Mouse (Mus musculus) gastrocnemius, adult 8-10 months (tissue): ENCODE results near the gene Rapgef3. TPM values are rescaled to one million over a fixed set of nuclear protein-coding genes. Genes with fewer than 3 reads are reported as not detected.

Experiments used
- DNase-seq, 2 experiments: peaks; one replicate each; pipeline ENCODE4 v3.0.0; 2022; ENCODE audit warnings: low spot score in 2 of 2
- total RNA-seq, 4 experiments: library from RNA; stranded (reverse); gene quantifications; 2 replicates each; pipeline ENCODE4 v1.2.4; 2022

Gene Rapgef3
- total RNA-seq, 4 experiments from 2014 or later, result 5.1 to 6.3 (median 5.5) TPM

DNA sequence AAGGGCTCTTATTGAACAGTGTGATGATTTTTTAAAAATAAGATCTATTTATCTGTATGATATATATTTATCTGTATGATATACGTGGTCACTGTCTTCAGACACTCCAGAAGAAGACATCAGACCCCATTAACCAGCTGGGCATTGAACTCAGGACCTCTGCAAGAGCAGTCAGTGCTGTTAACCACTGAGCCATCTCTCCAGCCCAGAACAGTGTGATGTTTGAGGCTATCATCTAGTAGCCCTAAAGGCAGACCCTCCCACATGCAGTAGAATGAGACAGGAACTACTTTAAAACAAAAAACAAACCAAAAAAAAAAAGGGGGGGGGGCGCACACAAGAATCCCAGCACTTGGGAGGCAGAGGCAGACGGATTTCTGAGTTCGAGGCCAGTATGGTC, 20.3 kb downstream of the Rapgef3 start:
- DNase-seq, result no peak

DNA sequence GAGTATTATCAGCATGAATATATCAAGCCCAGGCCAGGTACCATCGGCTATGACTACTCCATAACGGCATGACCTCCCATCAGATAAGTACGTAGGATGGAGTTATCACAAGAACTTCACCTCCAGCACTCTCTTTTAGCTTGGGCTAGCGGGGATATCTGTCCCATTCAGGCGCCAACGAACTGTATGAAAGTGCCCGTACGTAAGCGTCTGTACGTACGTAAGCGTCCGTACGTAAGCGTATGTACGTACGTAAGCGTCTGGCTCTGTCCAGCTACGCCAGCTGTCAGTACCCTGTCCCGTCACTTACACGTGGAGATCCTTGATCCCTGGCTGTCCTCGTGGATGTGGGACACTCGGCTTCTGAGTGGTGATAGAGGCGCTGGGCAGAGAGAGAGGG, 21.0 kb downstream of the Rapgef3 start:
- no peak for DNase-seq

DNA sequence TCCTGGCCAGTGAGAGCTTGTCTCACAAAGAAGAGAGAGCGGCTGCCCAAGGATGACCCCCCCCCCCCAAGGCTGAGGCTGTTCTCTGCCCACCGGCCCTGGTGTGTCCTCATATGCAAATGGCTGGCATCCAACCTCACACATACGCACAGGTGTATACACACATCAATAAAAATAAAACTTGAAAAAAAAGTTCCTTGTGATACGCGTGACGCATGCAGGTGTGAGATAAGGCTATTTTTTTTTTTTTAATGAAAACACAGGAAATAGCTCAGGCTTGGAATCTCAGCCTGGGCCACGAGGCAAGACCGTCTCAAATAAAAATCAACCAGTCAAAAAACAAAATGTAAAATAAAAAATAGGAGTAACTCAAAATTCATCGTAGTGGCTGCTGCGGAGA, 21.5 kb downstream of the Rapgef3 start:
- no peak for DNase-seq

DNA sequence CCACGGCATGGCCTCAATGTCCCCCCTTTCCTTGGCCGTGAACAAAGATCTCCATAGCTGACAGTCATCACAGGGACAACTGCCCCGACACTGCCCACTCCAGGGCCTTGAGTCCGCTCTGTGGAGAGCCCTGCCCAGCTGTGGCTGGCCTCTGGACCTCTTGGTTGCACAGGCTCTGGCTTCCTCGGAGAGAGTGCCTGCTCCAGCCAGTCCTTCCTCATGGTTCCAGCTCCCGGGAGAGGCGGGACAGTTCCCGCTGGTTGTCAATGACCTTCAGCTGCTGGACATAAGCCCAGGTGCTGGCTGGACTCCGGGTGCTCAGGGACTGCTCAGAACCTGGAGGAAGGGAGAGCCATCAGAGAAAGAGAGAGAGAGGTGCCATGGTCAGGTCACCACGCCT, 22.4 kb downstream of the Rapgef3 start:
- peak; percentile 69 to 77 for DNase-seq

GRCm38 (mm10) chr15:97744930-97745329, 22.8 kb downstream of the Rapgef3 start:
- no peak for DNase-seq

DNA sequence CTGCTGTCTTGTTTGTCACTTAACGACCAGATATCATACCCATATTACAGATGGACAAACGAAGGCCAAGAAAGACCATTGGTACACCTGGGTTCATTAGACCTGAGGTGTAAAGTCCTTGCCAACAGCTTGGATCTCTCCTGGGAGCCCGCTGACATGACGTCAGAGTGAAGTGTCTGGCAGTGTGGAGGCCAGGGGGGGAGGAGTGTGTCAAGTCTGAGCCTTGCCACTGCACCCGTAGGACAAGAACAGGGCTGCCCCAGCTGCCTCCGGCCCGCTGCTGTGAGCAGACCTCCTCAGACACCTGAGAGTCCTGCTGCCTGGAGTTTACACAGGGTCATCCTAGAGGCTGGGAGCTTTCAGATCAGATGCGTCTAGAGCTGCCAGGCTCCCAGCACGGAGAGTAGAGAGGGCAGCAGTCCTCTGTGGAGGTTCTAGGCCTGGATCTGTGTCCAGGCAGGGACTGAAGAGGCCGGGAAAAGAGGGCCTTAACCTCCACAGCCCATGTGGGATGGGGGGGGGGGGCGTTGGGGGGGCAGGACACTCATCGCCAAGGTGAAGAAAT, 23.7 kb downstream of the Rapgef3 start:
- DNase-seq, result no peak

- no peak for DNase-seq
These were observed 24.6 kb downstream of the Rapgef3 start for GRCm38 (mm10) chr15:97743210-97743609.

- DNase-seq, result no peak
These were observed 25.2 kb downstream of the Rapgef3 start for GRCm38 (mm10) chr15:97742600-97742999.

GRCm38 (mm10) chr15:97742074-97742473, 25.7 kb downstream of the Rapgef3 start:
- DNase-seq, result no peak

GRCm38 (mm10) chr15:97741662-97742061, 26.1 kb downstream of the Rapgef3 start:
- DNase-seq, result no peak

- no peak for DNase-seq
These were observed 27.5 kb downstream of the Rapgef3 start for GRCm38 (mm10) chr15:97740283-97740732.

- no peak for DNase-seq
These were observed 28.8 kb downstream of the Rapgef3 start for GRCm38 (mm10) chr15:97738923-97739322.

DNA sequence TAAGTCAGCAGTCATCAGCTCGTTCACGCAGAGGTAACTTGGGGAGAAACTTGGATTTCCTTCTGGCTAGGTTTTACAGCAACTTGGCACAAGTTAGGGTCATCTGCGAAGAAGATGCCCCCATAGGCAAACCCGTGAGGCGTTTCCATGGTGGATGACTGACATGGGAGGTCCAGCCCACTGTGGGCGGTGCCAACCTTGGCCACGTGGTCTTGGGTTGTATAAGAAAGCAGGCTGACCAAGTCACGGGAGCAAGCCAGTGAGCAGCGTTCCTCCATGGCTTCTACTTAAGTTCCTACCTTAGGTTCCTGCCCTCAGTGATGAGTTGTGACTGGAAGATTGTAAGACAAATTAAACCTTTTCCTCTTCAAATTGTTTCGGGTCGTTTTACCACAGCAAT, 35.8 kb downstream of the Rapgef3 start:
- DNase-seq, result no peak

- DNase-seq, result no peak
These were observed 36.7 kb downstream of the Rapgef3 start, which contains the start of gene Endou for GRCm38 (mm10) chr15:97731111-97731510. Endou (minus strand) TSS chr15:97731339.

DNA sequence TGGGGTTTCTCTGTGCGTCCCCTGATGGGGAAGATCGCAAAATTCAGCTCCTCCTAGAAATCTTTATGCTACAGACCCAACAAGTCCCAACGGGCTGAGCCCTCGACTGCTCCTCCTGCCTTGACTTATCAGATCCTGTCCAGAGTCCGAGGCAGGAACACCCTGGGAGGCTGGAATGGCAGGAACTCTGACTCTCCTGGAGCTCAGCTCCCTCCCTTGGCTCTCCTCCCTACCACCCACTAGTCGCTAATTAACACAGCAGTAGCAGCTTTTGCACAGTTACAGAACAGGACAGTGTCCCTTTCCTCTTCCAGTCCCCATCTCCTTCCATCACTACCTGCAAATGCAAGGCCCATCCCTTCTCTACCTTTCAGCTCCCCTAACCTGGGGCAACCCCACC, 37.4 kb downstream of the Rapgef3 start:
- no peak for DNase-seq

DNA sequence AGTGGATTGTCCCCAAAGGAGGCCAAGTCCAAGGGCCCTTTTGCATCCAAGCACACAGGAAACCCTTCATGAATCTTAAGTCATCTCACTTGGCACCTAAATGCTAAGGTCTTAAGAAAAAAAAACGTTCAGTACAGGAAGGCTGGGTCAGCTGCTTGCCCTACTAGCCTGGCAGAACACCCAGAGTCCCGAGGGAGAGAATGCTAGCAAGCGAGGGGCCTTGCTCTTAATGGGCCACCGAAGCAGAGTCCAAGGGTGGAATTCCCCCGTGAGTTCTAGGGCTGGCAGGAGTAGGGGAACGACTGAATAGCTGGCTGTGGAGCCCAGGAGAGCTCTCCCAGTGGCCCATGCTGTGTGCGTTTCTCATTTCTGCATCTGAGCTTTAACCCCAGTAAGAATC, 39.0 kb downstream of the Rapgef3 start:
- no peak for DNase-seq

GRCm38 (mm10) chr15:97728394-97728793, 39.4 kb downstream of the Rapgef3 start:
- no peak for DNase-seq

GRCm38 (mm10) chr15:97727520-97727919, 40.3 kb downstream of the Rapgef3 start:
- no peak for DNase-seq

DNA sequence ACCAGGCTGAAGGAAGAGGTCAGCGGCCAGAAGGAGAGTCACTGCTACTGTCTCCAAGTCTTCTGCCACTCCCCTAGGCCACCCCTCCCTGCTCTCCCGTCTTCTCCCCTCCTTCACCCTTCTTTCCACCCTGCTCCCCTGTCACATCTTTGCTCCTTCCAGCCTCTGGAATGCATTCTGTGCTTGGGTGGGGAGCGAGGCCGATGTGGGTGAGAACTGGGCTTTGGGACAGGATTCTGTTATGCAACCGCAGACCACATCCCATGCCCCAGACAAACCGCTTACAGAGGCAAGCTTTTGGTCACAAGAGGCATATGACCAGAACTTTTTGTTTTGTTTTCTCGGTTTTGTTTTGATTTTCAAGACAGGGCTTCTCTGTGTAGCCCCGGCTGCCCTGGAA, 40.7 kb downstream of the Rapgef3 start:
- DNase-seq, result peak in 1 of 2 experiments; percentile 56

DNA sequence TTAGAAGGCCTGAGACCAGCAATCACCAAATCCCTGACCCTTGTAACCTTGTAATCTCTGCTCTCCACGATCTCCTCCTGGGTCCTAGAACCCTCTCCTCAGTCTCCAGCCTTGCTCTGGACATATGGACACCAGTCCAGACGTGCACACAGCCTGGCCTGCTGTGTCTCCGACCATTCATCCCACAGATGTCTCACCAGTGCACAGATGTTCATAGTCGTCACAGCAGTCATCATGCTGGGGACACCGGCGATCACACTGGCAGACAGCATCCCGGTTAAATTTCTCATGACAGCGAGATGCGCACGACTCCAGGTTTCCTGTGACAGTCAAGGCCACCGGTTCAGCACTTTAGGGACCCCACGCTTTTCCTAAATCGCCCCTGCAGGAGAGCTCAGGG, 41.5 kb downstream of the Rapgef3 start:
- DNase-seq, result no peak

DNA sequence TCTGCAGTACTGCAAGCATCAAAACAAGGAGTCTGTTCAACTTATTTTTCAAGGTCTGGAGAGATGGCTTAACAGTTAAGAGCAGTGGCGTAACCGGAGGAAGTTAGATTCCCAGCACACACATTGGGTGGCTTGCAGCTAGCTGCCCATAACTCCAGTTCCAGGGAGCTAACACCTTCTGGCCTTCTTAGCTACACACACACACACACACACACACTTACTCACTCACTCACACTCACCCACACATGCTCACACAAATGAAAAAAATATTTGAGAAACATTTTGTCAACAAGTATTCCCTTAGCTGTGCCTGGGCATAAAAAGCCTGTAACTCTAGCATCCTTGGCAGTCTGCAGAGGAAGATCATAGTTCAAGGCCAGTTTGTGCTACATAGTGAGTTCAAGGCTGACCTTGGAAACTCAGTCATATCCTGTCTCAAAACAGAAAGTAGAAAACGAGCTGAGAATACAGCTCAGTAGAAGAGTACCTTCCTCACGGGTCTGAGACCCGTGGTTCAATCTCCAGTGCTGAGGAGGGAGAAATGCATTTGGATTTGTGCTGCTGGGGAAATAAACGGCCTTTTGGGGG, 42.5 kb downstream of the Rapgef3 start:
- DNase-seq, result no peak

DNA sequence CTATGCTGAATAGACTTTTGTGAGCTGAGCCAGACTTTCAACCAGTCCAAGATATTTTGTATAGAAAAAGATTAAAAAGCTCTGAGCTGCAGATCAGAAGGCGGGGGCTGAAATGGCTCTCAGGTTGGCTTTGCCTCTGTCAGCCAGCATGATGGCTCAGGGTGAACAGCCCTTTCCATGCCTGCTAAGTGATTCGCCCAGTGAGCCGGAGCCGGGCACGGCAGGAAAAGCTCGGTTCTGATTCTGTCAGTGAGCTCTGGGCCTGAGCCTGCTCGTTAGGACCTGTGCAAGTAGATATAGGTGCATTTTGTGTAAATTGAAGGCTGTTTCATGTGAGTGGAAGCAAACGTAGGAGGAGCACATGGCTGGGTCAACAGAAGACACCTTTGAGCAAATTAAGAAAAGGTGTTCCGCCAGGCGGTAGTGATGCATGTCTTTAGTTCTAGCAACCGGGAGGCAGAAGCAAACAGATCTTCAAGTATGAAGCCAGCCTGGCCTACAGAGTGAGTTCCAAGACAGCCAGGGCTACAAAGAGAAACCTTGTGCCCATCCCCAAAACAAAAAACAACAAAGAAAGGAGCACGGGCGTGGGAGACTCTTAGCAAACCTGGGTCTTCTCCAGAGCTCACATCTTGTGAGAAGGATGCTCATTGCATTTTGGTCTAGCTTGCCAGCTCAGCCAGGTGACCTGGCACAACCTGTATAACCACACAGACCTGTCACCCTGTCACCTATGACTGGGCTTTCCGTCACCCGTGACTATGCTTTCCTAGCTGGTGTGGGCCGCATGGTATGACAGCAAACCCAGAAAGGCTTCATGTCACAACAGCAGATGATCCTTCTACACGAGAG, 43.2 kb downstream of the Rapgef3 start:
- no peak for DNase-seq
